Mouse (Mus musculus) liver, postnatal 0 days (tissue): ENCODE data around the gene Ces3b.
"Not testable (repeated sequence)": the region's sequence is repeated elsewhere in the genome, so short reads cannot be mapped to it uniquely, and the experiment has no call there.

Experiments
- CTCF ChIP-seq: sonication (generic); IDR thresholded peaks from 2 replicates; pipeline ENCODE4 v1.5.1; 2016; ENCODE audit warnings: antibody characterized with exemption, low read depth
- EP300 ChIP-seq: IDR thresholded peaks from 2 replicates; pipeline ENCODE4 v1.6.1; 2016; ENCODE audit warnings: antibody characterized with exemption, low read depth, mild to moderate bottlenecking

DNA sequence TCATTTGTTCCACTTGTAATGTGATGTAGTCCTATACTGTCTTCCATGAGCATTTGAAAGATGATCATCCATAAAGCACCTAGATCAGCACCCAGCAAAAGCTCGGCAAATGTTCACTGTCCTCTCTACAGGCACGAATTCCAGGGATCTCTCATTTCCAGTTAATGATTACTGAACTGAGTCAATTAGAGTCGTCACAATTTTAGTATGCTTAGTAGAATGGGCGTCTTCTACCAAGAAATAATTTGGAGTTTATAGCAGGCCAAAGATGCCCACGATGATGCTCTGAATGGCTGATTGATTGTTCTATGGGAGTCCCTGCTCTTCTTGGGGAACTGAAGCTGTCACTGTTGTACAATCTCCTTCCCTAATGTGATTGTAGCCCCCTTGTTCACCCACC is 20.1 kb downstream of the Ces3b start:
- TF ChIP-seq CTCF, EP300: not testable (repeated sequence)
